ENCODE assay signal across 12 mouse cellular contexts in genomic region chr4:63480845-63481167, GRCm38 (mm10). TPM values are rescaled to one million over a fixed set of nuclear protein-coding genes. Genes with fewer than 3 reads are reported as not detected.
DNase-seq lines count a peak whose midpoint lies in the region; ATAC-seq and TF ChIP-seq lines count a peak whose summit lies in the region.
"Had no signal": no experiment of that assay in that cellular context is flagged by ENCODE, and none has a peak within 500 bp of the region (broad histone marks: within the 10 kb centered on the region; RNA-seq: fewer than 3 reads in every experiment).

No protein-coding gene starts in this region.

- no peak; the same call in 1 of the 2 replicates for ATAC-seq in intestine, embryonic 16.5 days

- TF ChIP-seq POLR2A in CH12.LX (IDR thresholded peaks at IDR 0.05; ENCODE audit: low read depth, low read length), result no peak

- dilution Hi-C loops in CH12.LX (cut with MboI; ENCODE audit: extremely low pct_ligation_motif_present, extremely low pct_unique_long_range_greater_than_20kb, low sequenced_read_pairs), result no loop called here

- no peak overlapping the region for H3K27ac ChIP-seq in CH12.LX (ENCODE audit: insufficient read depth, low read depth)
- peak overlapping the region; percentile 81 for H3K27ac ChIP-seq in intestine, embryonic 16.5 days (ENCODE audit: low read length)

- peaks cover 0 to 7% of the 10 kb centered on the region in 2 experiments for H3K36me3 ChIP-seq in CH12.LX (replicated peaks in 1 of 2; ENCODE audit: control insufficient read depth in 1 of 2, insufficient read depth in 1 of 2, low read length in 1 of 2)
- no peaks in the 10 kb centered on the region for H3K36me3 ChIP-seq in intestine, embryonic 16.5 days (ENCODE audit: control insufficient read depth, insufficient read depth, low read length)

- H3K9ac ChIP-seq in CH12.LX (ENCODE audit: insufficient read depth, low read depth), result no peak overlapping the region
- peak overlapping the region; percentile 50; the same call in 1 of the 2 replicates for H3K9ac ChIP-seq in intestine, embryonic 16.5 days (ENCODE audit: low read depth, low read length)

- peak; percentile 18 for DNase-seq in gastrocnemius, postnatal 25 days
- no peak for DNase-seq in gastrocnemius, adult 8-10 months (ENCODE audit: low spot score in 2 of 2)
- peak; percentile 28 for DNase-seq in kidney, postnatal 10 days
- DNase-seq in kidney, postnatal 4 days, result no peak
- no peak for DNase-seq in CH12.LX (ENCODE audit: extremely low read depth)
- DNase-seq in right cerebral cortex, adult 2 months (ENCODE audit: low spot score in 2 of 2), result no peak
- no peak for DNase-seq in cerebellum, adult 8-10 months
- DNase-seq: gastrocnemius, postnatal 10 days; right cerebral cortex, postnatal 14 days had no signal

- no peaks in the 10 kb centered on the region for H3K27me3 ChIP-seq in CH12.LX (replicated peaks)
- no peaks in the 10 kb centered on the region for H3K27me3 ChIP-seq in intestine, embryonic 16.5 days (replicated peaks; ENCODE audit: control insufficient read depth, insufficient read depth, low read length)

- no peak for TF ChIP-seq RAD21 in CH12.LX (IDR thresholded peaks at IDR 0.05; ENCODE audit: low read depth, low read length)

- in situ Hi-C loops in CH12.LX (cut with MboI; ENCODE audit: low pct_ligation_motif_present, low pct_unique_long_range_greater_than_20kb, low sequenced_read_pairs), result no loop called here

- H3K79me2 ChIP-seq in CH12.LX (replicated peaks; ENCODE audit: control insufficient read depth, extremely low read depth, insufficient read depth, poor library complexity, severe bottlenecking), result no peaks in the 10 kb centered on the region

- H3K4me3 ChIP-seq in CH12.LX (replicated peaks in 1 of 3; ENCODE audit: low read depth in 2 of 3, low read length in 2 of 3, poor library complexity in 1 of 3), result no peak overlapping the region
- H3K4me3 ChIP-seq in intestine, embryonic 16.5 days (ENCODE audit: low read length), result no peak overlapping the region
- H3K4me3 ChIP-seq: erythroblast, embryonic 14.5 days had no signal

- peak overlapping the region; percentile 41 for H3K4me2 ChIP-seq in CH12.LX (ENCODE audit: insufficient read depth, low read depth, poor library complexity, severe bottlenecking)
- peak overlapping the region; percentile 26; the same call in 1 of the 2 replicates for H3K4me2 ChIP-seq in intestine, embryonic 16.5 days (ENCODE audit: low read depth, low read length)
- H3K4me2 ChIP-seq: liver, embryonic 11.5 days had no signal

- WGBS in intestine, embryonic 16.5 days, result 39% methylated on average over 11 of the region's 11 CpGs

- H3K9me3 ChIP-seq in CH12.LX (replicated peaks; ENCODE audit: low read length), result no peaks in the 10 kb centered on the region
- H3K9me3 ChIP-seq in intestine, embryonic 16.5 days (ENCODE audit: control insufficient read depth, low read length), result no peaks in the 10 kb centered on the region

- TF ChIP-seq EP300 in CH12.LX (IDR thresholded peaks at IDR 0.05; ENCODE audit: low read length), result no peak

- TF ChIP-seq CTCF in CH12.LX (conservative IDR thresholded peaks at IDR 0.05 in 1 of 2, IDR thresholded peaks at IDR 0.05 in 1 of 2; ENCODE audit: low read depth in 2 of 2, low read length in 2 of 2), result no peak

- peaks cover 16 to 90% of the 10 kb centered on the region in 2 experiments for H3K4me1 ChIP-seq in CH12.LX (ENCODE audit: control insufficient read depth in 1 of 2, insufficient read depth in 2 of 2)
- peaks cover 9% of the 10 kb centered on the region for H3K4me1 ChIP-seq in intestine, embryonic 16.5 days (ENCODE audit: control insufficient read depth, insufficient read depth, low read length)

TF ChIP-seq in CH12.LX, 34 proteins besides CTCF, POLR2A, EP300 and RAD21:
- TF ChIP-seq TBP (conservative IDR thresholded peaks at IDR 0.05; ENCODE audit: low read depth, low read length) (no peak), IRF4 (IDR thresholded peaks at IDR 0.05; ENCODE audit: low read depth, low read length) (no peak), ZNF384 (IDR thresholded peaks at IDR 0.05; ENCODE audit: low read depth, low read length) (no peak), ELF1 (IDR thresholded peaks at IDR 0.05; ENCODE audit: low read depth, low read length) (no peak), PAX5 (IDR thresholded peaks at IDR 0.05; ENCODE audit: low read length) (no peak), NRF1 (IDR thresholded peaks at IDR 0.05; ENCODE audit: low read depth, low read length) (no peak), TCF12 (IDR thresholded peaks at IDR 0.05; ENCODE audit: low read depth, low read length) (no peak), JUND (conservative IDR thresholded peaks at IDR 0.05; ENCODE audit: low read depth, low read length) (no peak), MYC (IDR thresholded peaks at IDR 0.05; ENCODE audit: low read depth, low read length) (0 out of 2 replicates have a peak, but pooled peaks have one; percentile 62), MAZ (IDR thresholded peaks at IDR 0.05; ENCODE audit: low read depth, low read length) (no peak), ETS1 (conservative IDR thresholded peaks at IDR 0.05; ENCODE audit: low read depth, low read length) (peak; percentile 69; the same call in 1 of the 2 replicates), KAT2A (IDR thresholded peaks at IDR 0.05; ENCODE audit: insufficient replicate concordance, low read length) (no peak), CHD1 (IDR thresholded peaks at IDR 0.05; ENCODE audit: low read depth, low read length) (no peak), ZMIZ1 (IDR thresholded peaks at IDR 0.05; ENCODE audit: low read depth, low read length) (no peak), BHLHE40 (IDR thresholded peaks at IDR 0.05; ENCODE audit: low read depth, low read length) (peak; percentile 97), MEF2A (IDR thresholded peaks at IDR 0.05; ENCODE audit: borderline replicate concordance, low read depth, low read length) (no peak), SIN3A (IDR thresholded peaks at IDR 0.05; ENCODE audit: low read length) (0 out of 2 replicates have a peak, but pooled peaks have one; percentile 15)

RNA-seq across cellular contexts. Expression of gene Whrn, which starts 15.0 kb away (rescaled TPM):
- 1 to 10 TPM; 2.1 to 2.6 TPM for total RNA-seq in gastrocnemius, postnatal 25 days (2021)
- total RNA-seq in gastrocnemius, adult 8-10 months (2022), result 1 to 10 TPM; 2.5 to 4.4 (median 4.0) TPM
- 2.8 and 4.5 TPM in 2 replicates for total RNA-seq in CH12.LX (2012; rRNA removed)
- 0.72 and 0.99 TPM in 2 replicates for total RNA-seq in CH12.LX (2014; rRNA removed)
- polyA plus RNA-seq in CH12.LX (2012; ENCODE audit: insufficient read length, low read depth), result 9.4 and 9.6 TPM in 2 replicates
- 2.9 and 3.0 TPM in 2 replicates for polyA plus RNA-seq in intestine, embryonic 16.5 days (2015; fragmentation: Nextera tagmentation; extraction: Ambion mirVana)

Comparison
In these comparisons a context has a peak if more than half of its experiments do, and no peak if none do; other contexts are left out.
1. DNase-seq: peak in gastrocnemius, postnatal 25 days (single experiment) and kidney, postnatal 10 days (single experiment); none in gastrocnemius, adult 8-10 months (0 of 2), kidney, postnatal 4 days (0 of 2), CH12.LX (single experiment), right cerebral cortex, adult 2 months (0 of 2) and cerebellum, adult 8-10 months (single experiment).